Mouse (Mus musculus): ENCODE data around the gene C1s1. TPM values are rescaled to one million over a fixed set of nuclear protein-coding genes. Genes with fewer than 3 reads are reported as not detected.
"Not testable (repeated sequence)": the region's sequence is repeated elsewhere in the genome, so short reads cannot be mapped to it uniquely, and the experiment has no call there.

C1s1 gene
- polyA plus RNA-seq, 1 experiment from 2014 or later = 5.5 TPM

DNA sequence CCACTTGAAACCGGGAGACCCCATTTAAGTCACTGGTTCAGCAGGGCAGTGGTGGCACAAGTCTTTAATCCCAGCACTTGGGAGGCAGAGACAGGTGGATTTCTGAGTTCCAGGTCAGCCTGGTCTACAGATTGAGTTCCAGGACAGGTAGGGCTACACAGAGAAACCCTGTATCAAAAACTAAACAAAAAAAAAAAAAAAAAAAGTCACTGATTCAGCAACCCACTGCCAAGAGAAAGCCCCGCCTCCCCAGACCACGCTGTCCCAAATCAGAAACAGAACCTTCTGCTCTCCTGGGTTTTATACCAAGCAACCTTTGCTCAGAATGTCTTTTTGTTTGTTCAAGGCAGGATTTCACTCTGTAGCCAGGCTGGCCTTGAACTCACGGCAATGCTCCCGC lies 33.0 kb downstream of the C1s1 start:
- not testable (repeated sequence) for H3K9ac ChIP-seq; ATAC-seq (ENCODE audit: insufficient number of reproducible peaks, low FRiP score, low TSS enrichment, low read depth); H3K36me3 ChIP-seq; H3K27ac ChIP-seq; H3K4me1 ChIP-seq; H3K9me3 ChIP-seq; H3K27me3 ChIP-seq; H3K4me2 ChIP-seq; H3K4me3 ChIP-seq
- 79% methylated on average over 5 of the region's 5 CpGs for WGBS

DNA sequence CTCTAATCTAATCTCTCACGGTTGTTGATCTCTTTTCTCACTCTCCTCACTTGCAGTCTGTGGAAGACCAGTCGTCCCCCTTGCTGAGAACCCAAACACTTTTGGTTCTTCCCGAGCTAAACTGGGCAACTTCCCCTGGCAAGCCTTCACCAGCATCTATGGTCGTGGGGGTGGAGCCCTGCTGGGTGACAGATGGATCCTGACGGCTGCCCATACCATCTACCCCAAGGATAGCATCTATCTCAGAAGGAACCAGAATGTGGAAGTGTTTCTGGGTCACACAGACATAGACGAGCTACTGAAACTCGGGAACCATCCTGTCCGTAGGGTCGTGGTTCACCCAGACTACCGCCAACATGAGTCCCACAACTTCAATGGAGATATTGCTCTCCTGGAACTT lies 33.9 kb downstream of the C1s1 start:
- no peak overlapping the region for H3K9ac ChIP-seq
- no peaks in the 10 kb centered on the region for H3K27me3 ChIP-seq
- H3K4me3 ChIP-seq = no peak overlapping the region
- 0 out of 2 replicates have a peak, but pooled peaks cover 3% of the 10 kb centered on the region for H3K4me1 ChIP-seq
- H3K36me3 ChIP-seq = no peaks in the 10 kb centered on the region
- no peak for ATAC-seq (ENCODE audit: insufficient number of reproducible peaks, low FRiP score, low TSS enrichment, low read depth)
- WGBS = 75% methylated on average over 10 of the region's 10 CpGs
- no peak overlapping the region for H3K27ac ChIP-seq
- H3K4me2 ChIP-seq = no peak overlapping the region
- no peaks in the 10 kb centered on the region for H3K9me3 ChIP-seq

DNA sequence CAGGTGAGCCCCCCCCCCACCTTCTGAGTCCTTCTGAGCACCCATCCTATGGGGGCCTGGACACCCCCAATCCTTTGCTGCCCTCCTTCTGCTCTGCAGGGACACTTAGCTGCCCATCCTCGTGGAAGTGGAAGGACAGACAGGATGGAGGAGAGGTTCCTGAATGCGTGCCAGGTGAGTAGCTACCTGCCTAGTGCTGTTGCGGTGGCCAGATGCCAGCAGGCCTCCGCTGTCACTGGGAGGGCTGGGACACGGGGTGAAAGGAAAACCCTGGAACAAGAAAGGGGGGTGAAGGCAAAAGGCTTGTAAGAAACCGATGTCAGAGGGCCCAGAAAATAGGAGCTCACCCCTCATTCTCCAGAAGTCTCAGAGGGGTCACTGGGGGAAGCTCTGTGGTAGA lies 35.2 kb downstream of the C1s1 start:
- Histone ChIP-seq H3K9ac (no peak overlapping the region), H3K36me3 (no peaks in the 10 kb centered on the region), H3K4me1 (no peaks in the 10 kb centered on the region), H3K4me3 (no peak overlapping the region), H3K9me3 (no peaks in the 10 kb centered on the region), H3K27me3 (no peaks in the 10 kb centered on the region), H3K27ac (no peak overlapping the region), H3K4me2 (no peak overlapping the region)
- ATAC-seq (ENCODE audit: insufficient number of reproducible peaks, low FRiP score, low TSS enrichment, low read depth) = no peak
- 82% methylated on average over 6 of the region's 6 CpGs for whole genome bisulfite sequencing

DNA sequence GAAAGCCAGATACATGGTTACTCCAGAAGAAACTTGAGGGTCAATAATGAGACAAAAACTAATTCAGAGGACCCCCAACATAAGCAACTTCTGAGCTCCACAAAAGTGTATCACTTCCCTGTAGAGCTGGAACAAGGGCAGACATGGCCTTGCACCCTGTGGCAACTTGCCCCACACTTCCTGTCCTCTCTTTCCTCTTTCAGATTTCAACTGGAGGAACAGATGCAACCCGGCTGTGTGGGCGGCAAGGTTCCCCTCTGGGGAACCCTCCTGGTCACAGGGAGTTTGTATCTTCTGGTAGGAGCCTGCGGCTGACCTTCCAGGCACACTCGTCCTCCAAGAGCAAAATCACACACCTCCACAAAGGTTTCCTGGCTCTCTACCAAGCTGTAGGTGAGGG lies 37.1 kb downstream of the C1s1 start:
- Histone ChIP-seq H3K36me3 (no peaks in the 10 kb centered on the region), H3K9ac (no peak overlapping the region), H3K4me3 (no peak overlapping the region), H3K27me3 (no peaks in the 10 kb centered on the region), H3K4me2 (no peak overlapping the region), H3K4me1 (0 out of 2 replicates have a peak, but pooled peaks cover 6% of the 10 kb centered on the region), H3K9me3 (no peaks in the 10 kb centered on the region), H3K27ac (no peak overlapping the region)
- WGBS = 69% methylated on average over 4 of the region's 4 CpGs
- no peak for ATAC-seq (ENCODE audit: insufficient number of reproducible peaks, low FRiP score, low TSS enrichment, low read depth)

DNA sequence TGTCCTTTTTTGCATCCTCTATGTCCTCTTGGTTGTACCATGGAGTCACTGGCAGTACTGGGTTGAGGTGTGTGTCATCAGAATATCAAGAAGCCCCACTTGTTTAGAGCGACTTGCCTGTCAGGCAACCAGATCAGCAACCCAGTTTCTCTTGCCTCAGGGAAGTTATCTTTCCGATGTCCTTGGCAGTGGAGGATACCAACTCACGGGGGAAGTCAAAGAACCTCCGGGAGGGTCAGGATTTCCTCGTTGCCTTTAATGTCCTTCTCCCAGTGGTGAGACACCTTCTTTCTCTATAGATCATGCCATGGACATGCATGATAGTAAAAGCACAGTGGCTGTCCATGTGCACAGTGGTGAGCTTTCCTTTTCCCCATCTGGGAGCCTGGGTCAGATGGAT lies 40.1 kb downstream of the C1s1 start:
- Histone ChIP-seq H3K9ac (no peak overlapping the region), H3K4me2 (no peak overlapping the region), H3K27me3 (no peaks in the 10 kb centered on the region), H3K4me3 (no peak overlapping the region), H3K9me3 (no peaks in the 10 kb centered on the region), H3K27ac (no peak overlapping the region), H3K4me1 (0 out of 2 replicates have a peak, but pooled peaks cover 6% of the 10 kb centered on the region), H3K36me3 (no peaks in the 10 kb centered on the region)
- 82% methylated on average over 5 of the region's 5 CpGs for WGBS
- no peak for ATAC-seq (ENCODE audit: insufficient number of reproducible peaks, low FRiP score, low TSS enrichment, low read depth)

DNA sequence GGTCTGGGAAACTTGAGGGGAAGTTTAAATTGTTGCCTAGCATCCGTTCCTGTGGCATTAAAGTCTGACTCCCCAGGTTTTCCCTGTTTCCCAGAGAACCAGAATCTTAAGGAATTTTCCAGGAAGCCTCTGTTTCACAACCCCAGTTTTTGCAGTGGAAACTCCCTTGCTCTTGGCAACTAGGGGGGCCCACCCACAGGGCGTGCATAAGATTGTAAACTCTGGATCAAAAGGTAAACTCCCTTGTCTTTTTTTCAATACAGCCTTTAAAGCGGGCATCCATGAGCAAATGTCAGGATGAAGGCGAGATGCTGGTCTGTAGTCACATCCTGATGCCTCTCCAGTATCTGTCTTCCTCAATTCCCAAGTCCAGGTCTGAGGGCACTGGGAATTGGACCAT lies 40.7 kb downstream of the C1s1 start:
- Histone ChIP-seq H3K4me2 (no peak overlapping the region), H3K27me3 (no peaks in the 10 kb centered on the region), H3K9ac (no peak overlapping the region), H3K4me1 (0 out of 2 replicates have a peak, but pooled peaks cover 6% of the 10 kb centered on the region), H3K36me3 (no peaks in the 10 kb centered on the region), H3K9me3 (no peaks in the 10 kb centered on the region), H3K27ac (no peak overlapping the region), H3K4me3 (no peak overlapping the region)
- no peak for ATAC-seq (ENCODE audit: insufficient number of reproducible peaks, low FRiP score, low TSS enrichment, low read depth)
- 64% methylated on average over 4 of the region's 4 CpGs for WGBS

DNA sequence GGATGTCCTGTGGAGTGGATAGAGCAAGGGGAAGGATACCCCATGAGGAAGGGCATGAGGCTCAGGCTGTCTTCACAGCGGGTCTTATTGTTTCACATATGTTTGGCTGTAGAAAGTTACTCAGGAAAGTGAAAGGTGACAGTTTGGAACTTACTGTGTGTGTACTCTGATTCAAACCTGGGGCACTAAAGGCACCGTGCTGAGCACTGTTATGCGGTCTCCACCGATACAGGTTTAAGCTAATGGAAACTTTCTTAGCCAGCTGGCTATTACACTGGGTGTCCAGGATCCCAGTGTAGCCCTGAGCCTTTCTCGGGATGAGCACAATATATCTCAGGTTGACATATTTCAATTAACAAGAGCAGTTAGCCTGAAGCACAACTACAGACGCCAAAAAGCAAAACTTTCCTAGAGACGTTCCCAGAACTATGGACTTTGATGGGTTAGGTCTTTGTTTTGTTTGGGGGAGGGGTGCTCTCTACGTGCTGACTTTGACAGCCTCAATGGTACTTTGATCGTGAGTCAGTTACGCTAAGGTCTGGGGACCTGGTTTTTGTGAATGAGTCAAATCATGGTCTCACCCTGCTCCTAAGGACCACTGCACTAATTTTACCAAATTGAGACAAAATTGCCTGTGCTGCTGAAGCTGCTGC lies 42.1 kb downstream of the C1s1 start:
- Histone ChIP-seq H3K36me3 (no peaks in the 10 kb centered on the region), H3K4me3 (no peak overlapping the region), H3K27me3 (no peaks in the 10 kb centered on the region), H3K9ac (no peak overlapping the region), H3K9me3 (no peaks in the 10 kb centered on the region), H3K4me1 (0 out of 2 replicates have a peak, but pooled peaks cover 6% of the 10 kb centered on the region), H3K27ac (no peak overlapping the region), H3K4me2 (no peak overlapping the region)
- no peak for ATAC-seq (ENCODE audit: insufficient number of reproducible peaks, low FRiP score, low TSS enrichment, low read depth)
- WGBS = 35% methylated on average over 10 of the region's 10 CpGs

DNA sequence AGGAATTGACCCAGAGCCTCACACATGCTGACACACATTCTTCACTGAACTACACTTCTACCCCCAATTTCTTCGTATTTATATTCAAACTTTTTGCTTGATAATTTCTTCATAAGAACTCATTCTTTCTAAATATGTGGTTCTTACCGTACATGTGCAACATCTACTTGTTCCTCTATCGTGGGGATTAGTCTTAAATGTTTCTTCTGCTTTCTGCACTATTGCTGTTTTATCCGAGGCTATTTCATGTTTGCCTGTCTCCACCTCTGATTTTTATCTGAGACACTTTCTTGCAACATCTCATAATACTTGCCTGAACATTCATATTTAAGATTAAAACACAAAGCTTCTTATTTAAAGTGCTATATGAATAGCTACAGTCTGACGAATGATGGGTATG lies 46.1 kb downstream of the C1s1 start:
- Histone ChIP-seq H3K4me1 (0 out of 2 replicates have a peak, but pooled peaks cover 6% of the 10 kb centered on the region), H3K9me3 (no peaks in the 10 kb centered on the region), H3K4me2 (no peak overlapping the region), H3K9ac (no peak overlapping the region), H3K36me3 (no peaks in the 10 kb centered on the region), H3K27ac (no peak overlapping the region), H3K27me3 (no peaks in the 10 kb centered on the region), H3K4me3 (no peak overlapping the region)
- ATAC-seq (ENCODE audit: insufficient number of reproducible peaks, low FRiP score, low TSS enrichment, low read depth) = no peak
- 86% methylated on average over 5 of the region's 5 CpGs for WGBS

DNA sequence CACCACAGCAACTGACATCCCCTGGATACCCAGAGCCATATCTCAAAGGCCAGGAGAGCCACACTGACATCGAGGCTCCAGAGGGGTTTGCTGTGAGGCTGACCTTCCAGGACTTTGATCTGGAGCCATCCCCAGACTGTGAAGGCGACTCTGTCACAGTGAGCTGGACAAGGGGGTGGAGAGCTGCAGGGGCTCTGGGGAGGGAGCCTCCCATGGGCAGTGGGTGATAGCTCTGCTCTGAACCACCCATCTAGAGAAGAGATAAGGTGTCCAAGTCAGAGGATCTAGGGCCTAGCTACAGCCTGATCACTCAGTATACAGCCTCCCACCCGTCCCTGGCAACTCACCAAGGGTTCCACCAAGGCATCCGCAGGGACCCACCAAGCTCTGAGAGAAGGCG lies 48.3 kb downstream of the C1s1 start:
- WGBS = 80% methylated on average over 5 of the region's 5 CpGs
- H3K9ac ChIP-seq = no peak overlapping the region
- H3K4me2 ChIP-seq = no peak overlapping the region
- peak overlapping the region; percentile 33; the same call in 1 of the 2 replicates for H3K27ac ChIP-seq
- no peaks in the 10 kb centered on the region for H3K36me3 ChIP-seq
- no peaks in the 10 kb centered on the region for H3K27me3 ChIP-seq
- no peak for ATAC-seq (ENCODE audit: insufficient number of reproducible peaks, low FRiP score, low TSS enrichment, low read depth)
- no peak overlapping the region for H3K4me3 ChIP-seq
- no peaks in the 10 kb centered on the region for H3K9me3 ChIP-seq
- 0 out of 2 replicates have a peak, but pooled peaks cover 5% of the 10 kb centered on the region for H3K4me1 ChIP-seq

DNA sequence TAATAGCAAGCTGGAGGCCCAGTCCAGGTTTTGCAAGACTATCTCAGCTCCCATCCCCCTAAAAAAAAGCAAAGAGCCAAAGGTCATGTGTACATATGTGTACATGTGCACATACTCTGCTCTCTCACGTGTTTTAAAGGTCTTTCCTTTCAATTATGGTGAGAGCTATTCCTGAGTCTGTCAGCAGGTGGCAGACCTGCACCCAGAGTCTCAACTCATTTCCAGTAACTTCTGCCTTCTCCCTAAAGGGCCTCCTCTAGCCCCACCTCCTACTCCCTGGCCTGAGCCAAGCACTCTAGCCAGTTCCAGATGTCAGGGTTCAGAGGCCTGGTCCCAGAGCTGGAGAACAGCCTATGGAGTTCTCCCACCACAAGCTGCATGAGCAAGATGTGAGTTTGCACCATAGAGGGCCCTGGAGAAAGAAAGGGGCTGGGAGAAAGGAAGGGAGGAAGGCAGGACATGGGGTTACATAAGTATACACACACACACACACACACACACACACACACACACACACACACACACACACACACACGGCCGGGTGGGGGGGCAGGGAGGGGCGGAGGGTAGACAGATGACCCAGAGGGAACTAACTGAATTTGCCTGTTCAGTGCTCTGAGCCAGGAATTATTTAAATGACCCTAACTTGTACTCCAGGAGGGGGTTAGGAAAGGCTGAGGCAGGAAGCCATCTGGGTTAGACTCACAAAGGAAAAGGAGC lies 49.2 kb downstream of the C1s1 start, which contains the start of gene C1rl:
Gene C1rl, plus strand, starts transcription at position 272 of the 720 bp plus-strand sequence.
- Histone ChIP-seq H3K27me3 (no peaks in the 10 kb centered on the region), H3K4me3 (no peak within 1 kb of the TSS), H3K9me3 (no peaks in the 10 kb centered on the region), H3K4me1 (0 out of 2 replicates have a peak, but pooled peaks cover 5% of the 10 kb centered on the region), H3K4me2 (no peak within 1 kb of the TSS), H3K9ac (no peak within 1 kb of the TSS), H3K36me3 (no peaks in the 10 kb centered on the region), H3K27ac (peak within 1 kb of the TSS; percentile 33; the same call in 1 of the 2 replicates)
- 0% methylated on average over 1 of the region's 4 CpGs for WGBS
- peak; percentile 83 for ATAC-seq (ENCODE audit: insufficient number of reproducible peaks, low FRiP score, low TSS enrichment, low read depth)

DNA sequence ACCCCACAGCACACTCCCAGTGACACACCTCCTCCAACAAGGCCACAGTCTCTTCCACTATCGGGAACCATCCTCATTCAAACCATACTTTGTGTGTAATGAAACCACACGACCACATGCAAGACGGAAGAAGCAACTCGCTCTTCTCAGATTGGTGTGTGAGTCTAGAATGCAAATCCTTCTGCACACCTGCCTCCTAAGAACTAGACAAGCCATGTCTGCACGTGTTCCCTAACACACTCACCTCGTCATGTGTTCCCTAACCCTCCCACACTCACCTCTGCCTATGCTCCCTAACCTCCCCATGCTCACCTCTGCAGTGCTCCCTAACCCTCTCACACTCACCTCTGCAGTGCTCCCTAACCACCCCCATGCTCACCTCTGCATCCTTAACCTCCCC lies 50.7 kb downstream of the C1s1 start:
- Histone ChIP-seq H3K36me3 (no peaks in the 10 kb centered on the region), H3K4me3 (no peak overlapping the region), H3K9ac (no peak overlapping the region), H3K27ac (no peak overlapping the region), H3K4me1 (0 out of 2 replicates have a peak, but pooled peaks cover 5% of the 10 kb centered on the region), H3K4me2 (no peak overlapping the region), H3K27me3 (no peaks in the 10 kb centered on the region), H3K9me3 (no peaks in the 10 kb centered on the region)
- no peak for ATAC-seq (ENCODE audit: insufficient number of reproducible peaks, low FRiP score, low TSS enrichment, low read depth)
- WGBS = 77% methylated on average over 6 of the region's 6 CpGs

DNA sequence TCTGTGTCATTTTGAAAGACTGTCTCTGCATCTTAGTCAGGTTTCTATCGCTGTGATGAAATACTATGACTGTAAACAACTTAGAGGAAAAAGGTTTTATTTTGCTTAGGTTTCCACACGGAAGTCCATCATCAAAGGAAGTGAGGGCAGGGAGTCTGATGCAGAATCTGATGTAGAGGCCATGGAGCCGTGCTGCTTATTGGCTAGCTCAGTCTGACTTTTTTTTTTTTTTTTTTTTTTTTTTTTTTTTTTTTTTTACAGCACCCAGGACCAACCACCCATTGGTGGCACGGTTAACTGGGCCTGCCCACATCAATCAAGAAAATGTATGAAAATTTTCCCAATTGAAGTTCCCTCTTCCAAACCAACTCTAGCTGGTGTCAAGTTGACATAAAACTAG lies 53.2 kb downstream of the C1s1 start:
- Histone ChIP-seq H3K4me2 (no peak overlapping the region), H3K9ac (no peak overlapping the region), H3K9me3 (no peaks in the 10 kb centered on the region), H3K4me3 (no peak overlapping the region), H3K27me3 (no peaks in the 10 kb centered on the region), H3K36me3 (no peaks in the 10 kb centered on the region), H3K4me1 (0 out of 2 replicates have a peak, but pooled peaks cover 9% of the 10 kb centered on the region), H3K27ac (no peak overlapping the region)
- WGBS = 77% methylated on average over 4 of the region's 4 CpGs
- ATAC-seq (ENCODE audit: insufficient number of reproducible peaks, low FRiP score, low TSS enrichment, low read depth) = no peak
